Mouse (Mus musculus) cerebral cortex, adult 2 months (tissue): Measurements from ENCODE around the gene Pla2g4d.

Experiments
- WGBS: fragments of 180-500 bp; shearing (Covaris S2); methylation state at CpG from one replicate; pipeline ENCODE4 v1.1.7; 2018; 5-methylcytosine and 5-hydroxymethylcytosine counted together

Pla2g4d gene

GRCm38 (mm10) chr2:120288995-120289394, at the start of gene Pla2g4d:
TSS of gene Pla2g4d (minus strand) at chr2:120289197.
- 51% methylated on average over 5 of the region's 5 CpGs for WGBS

GRCm38 (mm10) chr2:120337886-120338285, 48.9 kb upstream of the Pla2g4d start:
- 35% methylated on average over 2 of the region's 2 CpGs for whole genome bisulfite sequencing

GRCm38 (mm10) chr2:120331575-120331974, 42.6 kb upstream of the Pla2g4d start:
- WGBS, result 46% methylated on average over 4 of the region's 4 CpGs

GRCm38 (mm10) chr2:120315077-120315476, 26.1 kb upstream of the Pla2g4d start:
- WGBS, result 82% methylated on average over 4 of the region's 4 CpGs

- WGBS, result 94% methylated on average over 4 of the region's 4 CpGs
Measured at GRCm38 (mm10) chr2:120314487-120314886, 25.5 kb upstream of the Pla2g4d start.

GRCm38 (mm10) chr2:120313976-120314375, 25.0 kb upstream of the Pla2g4d start, which contains the start of gene Pla2g4f:
TSS of gene Pla2g4f (minus strand) at chr2:120314165.
- WGBS, result 52% methylated on average over 3 of the region's 3 CpGs

GRCm38 (mm10) chr2:120312276-120312825, 23.4 kb upstream of the Pla2g4d start:
- 81% methylated on average over 7 of the region's 7 CpGs for WGBS

GRCm38 (mm10) chr2:120304113-120304512, 15.1 kb upstream of the Pla2g4d start:
- 21% methylated on average over 3 of the region's 3 CpGs for WGBS

DNA sequence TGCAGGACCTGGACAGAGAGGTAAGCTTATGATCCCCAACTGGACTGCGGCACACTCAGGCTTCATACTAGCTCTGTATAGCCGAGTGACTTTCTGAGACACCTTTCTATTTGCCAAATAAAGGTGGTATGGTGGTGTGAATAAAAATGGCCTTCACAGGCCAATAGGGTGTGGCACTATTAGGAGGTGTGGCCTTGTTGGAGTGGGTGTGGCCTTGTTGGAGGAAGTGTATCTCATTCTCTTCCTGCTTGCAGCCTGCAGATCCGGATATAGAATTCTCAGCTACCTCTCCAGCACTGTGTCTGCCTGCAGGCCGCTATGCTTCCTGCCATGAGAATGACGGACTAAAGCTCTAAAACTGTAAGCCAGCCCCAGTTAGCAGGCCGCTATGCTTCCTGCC, 12.1 kb upstream of the Pla2g4d start:
- WGBS, result 96% methylated on average over 6 of the region's 6 CpGs

GRCm38 (mm10) chr2:120299866-120300265, 10.9 kb upstream of the Pla2g4d start:
- whole genome bisulfite sequencing, result 59% methylated on average over 4 of the region's 4 CpGs

DNA sequence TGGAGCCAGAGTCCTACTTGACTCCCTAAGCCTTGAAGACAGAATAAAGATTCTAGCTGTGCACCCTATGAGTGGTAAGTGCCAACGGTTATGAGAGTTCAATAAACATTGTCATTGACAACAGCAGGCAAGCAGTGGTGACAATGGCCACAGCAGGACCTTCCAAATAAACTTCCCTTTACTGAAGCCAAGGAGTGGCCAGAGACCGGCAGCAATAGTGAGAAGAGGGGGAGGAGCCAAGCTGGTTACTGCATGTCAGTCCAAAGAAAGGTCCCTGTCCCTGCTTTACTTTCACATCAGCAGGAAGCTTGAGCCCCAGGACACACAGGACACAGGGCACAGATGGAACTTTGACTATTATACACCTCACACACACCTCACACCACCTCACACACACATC, 7.2 kb upstream of the Pla2g4d start:
- WGBS, result 31% methylated on average over 2 of the region's 2 CpGs

DNA sequence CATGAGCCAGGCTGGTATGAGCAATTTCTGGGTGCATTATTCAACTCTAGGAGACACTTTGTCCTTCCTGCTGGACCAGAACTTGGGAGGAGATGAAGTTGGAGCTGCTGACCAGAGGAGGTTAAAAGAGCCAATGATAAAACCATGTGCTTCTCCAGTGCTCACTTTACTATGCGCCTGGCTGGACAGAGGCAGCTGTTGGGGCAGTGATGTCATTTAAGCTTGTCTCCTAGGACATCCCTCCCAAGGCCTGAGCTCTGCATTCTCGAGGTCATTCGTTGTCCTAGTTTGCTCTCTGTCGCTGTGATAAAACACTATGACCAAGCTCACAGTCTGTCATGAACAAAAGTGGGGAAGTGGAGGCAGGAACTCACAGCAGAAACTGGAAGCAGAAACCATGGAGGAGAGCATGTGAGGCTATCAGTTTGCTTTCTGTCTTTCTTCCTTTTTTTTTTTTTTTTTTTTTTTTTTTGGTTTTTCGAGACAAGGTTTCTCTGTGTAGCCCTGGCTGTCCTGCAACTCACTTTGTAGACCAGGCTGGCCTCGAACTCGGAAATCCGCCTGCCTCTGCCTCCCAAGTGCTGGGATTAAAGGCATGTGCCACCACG, 2.6 kb upstream of the Pla2g4d start:
- 80% methylated on average over 8 of the region's 9 CpGs for WGBS

DNA sequence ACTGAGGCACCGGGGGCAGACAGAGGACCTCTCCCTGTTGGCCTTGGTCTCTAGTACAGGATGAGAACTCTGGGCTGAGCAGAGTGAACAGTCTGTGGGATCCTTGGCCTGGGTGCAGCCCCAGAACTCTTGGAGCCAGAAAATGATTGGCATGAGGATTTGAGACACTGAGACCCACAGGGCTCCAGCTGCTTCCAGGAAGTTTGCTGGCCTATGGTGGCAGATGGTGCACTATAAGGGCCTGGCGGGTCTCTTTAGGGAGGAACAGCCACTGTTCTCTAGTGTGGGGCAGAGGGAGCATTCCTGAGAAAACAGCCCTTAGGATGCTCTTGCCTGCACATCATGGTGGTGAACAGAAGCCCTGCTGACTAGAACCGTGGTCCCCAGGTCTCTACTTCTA, 596 bp downstream of the Pla2g4d start:
- WGBS, result 88% methylated on average over 3 of the region's 3 CpGs

DNA sequence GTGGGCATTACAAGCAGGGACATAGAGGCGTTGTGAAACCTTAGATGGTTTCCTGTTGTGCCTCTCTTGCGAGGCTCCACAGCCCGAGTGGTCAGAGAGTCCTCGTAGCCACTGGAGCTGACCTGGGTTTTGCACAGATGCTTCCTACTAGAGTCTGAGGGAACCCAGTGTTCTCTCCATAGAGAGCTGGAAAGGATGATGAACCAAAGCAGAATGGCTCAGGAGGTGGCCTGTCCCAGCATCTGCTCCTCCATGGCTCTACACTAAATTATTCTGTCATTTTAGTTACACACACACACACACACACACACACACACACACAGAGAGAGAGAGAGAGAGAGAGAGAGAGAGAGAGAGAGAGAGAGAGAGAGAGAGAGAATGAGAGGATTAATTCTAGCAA, 3.4 kb downstream of the Pla2g4d start:
- 87% methylated on average over 4 of the region's 4 CpGs for WGBS

DNA sequence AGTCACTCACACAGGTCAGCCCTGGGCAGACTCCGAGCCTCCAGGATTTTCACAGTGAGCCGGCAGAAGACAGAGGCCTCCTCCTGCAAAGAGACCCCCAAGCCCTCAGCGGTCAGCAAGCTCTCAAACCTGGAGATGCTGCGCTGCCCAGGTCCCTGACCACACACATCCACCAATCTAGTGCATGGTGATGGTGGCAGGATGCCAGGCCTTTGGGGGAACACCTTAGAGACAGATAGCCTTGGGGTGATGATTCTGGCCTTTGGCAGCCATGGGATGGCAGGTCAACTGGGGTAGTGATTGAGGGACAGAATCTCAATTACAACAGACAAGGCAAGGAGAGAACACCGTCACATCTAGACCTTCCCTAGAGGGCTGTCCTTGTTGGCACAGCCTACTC, 4.9 kb downstream of the Pla2g4d start:
- 94% methylated on average over 5 of the region's 5 CpGs for WGBS

- 74% methylated on average over 6 of the region's 6 CpGs for WGBS
Measured at GRCm38 (mm10) chr2:120283550-120283949, 5.4 kb downstream of the Pla2g4d start.

DNA sequence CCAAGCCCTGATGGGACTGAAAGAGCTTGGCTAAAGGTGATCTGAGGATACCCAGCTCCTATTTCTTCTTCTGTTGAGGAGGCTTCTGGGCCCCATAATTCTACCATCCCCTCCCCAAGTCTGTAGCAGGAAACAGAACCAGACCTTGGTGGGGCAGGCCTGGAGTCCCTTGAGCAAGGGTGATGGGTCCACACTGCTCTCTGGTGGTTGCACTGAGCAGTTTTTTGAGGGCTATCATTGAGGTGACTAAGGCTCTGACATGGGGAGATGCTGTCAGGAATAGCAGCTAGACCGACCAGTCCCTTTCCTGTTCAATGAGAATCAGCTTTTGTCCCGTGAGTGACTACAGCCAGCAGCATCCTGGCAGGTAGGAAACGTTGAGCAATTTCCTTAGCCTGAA, 7.8 kb downstream of the Pla2g4d start:
- WGBS, result 62% methylated on average over 3 of the region's 3 CpGs

GRCm38 (mm10) chr2:120279961-120280360, 9.0 kb downstream of the Pla2g4d start:
- 16% methylated on average over 8 of the region's 8 CpGs for WGBS

DNA sequence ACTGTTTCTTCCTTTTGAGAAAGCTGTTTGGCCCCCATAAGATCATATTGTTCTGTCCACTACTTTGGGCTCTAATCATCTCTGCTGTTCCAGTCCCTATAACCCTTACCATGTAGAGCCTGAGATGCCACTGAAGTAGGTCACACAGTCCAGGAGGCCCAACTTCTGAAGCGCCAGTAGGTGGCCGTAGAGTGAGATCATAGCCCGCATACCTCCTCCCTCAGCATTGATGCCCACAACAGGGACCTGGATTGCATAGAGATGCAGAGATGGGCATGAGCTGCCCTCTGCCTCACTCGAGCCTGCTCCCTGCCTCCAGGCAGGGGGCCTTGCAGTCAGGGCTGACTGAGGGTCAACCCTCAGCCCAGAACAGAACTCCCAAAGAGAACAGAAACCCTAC, 12.0 kb downstream of the Pla2g4d start:
- WGBS, result 81% methylated on average over 4 of the region's 4 CpGs

- 8% methylated on average over 9 of the region's 9 CpGs for WGBS
Measured at GRCm38 (mm10) chr2:120268635-120269034, 20.4 kb downstream of the Pla2g4d start.

- WGBS, result 76% methylated on average over 6 of the region's 6 CpGs
Measured at GRCm38 (mm10) chr2:120265523-120265922, 23.5 kb downstream of the Pla2g4d start.

GRCm38 (mm10) chr2:120264858-120265257, 24.1 kb downstream of the Pla2g4d start:
- 64% methylated on average over 10 of the region's 10 CpGs for WGBS

DNA sequence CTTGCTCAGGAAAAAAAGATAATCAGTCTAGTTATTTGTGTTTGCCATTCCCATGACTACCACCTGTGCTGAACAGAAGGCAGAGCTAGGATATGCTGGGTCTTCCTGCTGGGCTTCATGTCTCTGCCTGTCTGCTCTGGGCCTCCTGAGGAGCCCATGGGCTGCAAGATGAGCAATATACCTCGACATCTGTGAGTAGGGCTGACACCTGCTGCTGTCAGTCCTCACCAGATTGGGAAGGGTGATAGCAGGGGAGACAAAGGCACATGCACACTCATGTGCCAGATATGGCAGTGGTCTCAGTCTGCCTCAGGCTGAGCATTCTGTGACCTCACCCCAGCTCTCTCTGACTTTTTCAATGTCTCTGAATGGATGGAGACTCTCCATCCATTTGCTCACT, 26.1 kb downstream of the Pla2g4d start:
- 39% methylated on average over 1 of the region's 1 CpGs for WGBS

DNA sequence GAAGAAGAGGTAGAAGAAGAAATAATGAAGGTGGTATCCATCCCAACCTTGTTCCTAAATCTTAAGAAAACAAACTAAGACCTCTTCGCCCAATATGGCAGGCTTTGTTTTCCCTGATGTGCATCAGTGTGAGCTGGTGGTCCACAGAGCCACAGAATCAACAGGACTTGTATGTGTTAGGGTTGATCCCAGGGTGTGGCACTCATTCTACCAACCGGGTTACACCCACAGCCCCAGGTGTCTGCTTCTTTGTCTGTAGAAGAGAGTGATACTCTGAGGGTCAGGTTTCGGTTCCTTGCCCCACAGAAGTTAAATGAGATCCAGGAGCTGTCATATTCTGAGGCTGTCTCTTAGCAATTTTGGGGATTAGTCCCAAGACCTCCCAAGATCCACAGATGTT, 27.7 kb downstream of the Pla2g4d start:
- 82% methylated on average over 3 of the region's 3 CpGs for WGBS
